ENCODE assay signal across 8 mouse cellular contexts in genomic region chr1:165717711-165718542, GRCm38 (mm10). TPM values are rescaled to one million over a fixed set of nuclear protein-coding genes. Genes with fewer than 3 reads are reported as not detected.
A peak's percentile ranks its signal among the peaks of the same experiment; 100 is the strongest.
DNase-seq lines count a peak whose midpoint lies in the region; ATAC-seq and TF ChIP-seq lines count a peak whose summit lies in the region.

No protein-coding gene starts in this region.

- peak overlapping the region; percentile 29; the same call in 1 of the 2 replicates for H3K4me3 ChIP-seq in heart, embryonic 15.5 days
- no peak overlapping the region for H3K4me3 ChIP-seq in kidney, postnatal 0 days (replicated peaks; ENCODE audit: low read depth, low read length)

- peak overlapping the region; percentile 58 for H3K4me2 ChIP-seq in heart, embryonic 15.5 days
- peak overlapping the region; percentile 34 for H3K4me2 ChIP-seq in kidney, postnatal 0 days (ENCODE audit: low read length)

- ATAC-seq in heart, embryonic 15.5 days (replicated peaks; ENCODE audit: insufficient number of reproducible peaks, insufficient read depth, low FRiP score, low read depth) = peak; percentile 77
- peak; percentile 87 for ATAC-seq in kidney, postnatal 0 days (replicated peaks; ENCODE audit: low FRiP score, low read depth)

- no peak for TF ChIP-seq CTCF in kidney, postnatal 0 days (IDR thresholded peaks at IDR 0.05; ENCODE audit: low read depth)

- peaks cover 24% of the 10 kb centered on the region for H3K4me1 ChIP-seq in heart, embryonic 15.5 days (replicated peaks)
- H3K4me1 ChIP-seq in kidney, postnatal 0 days (replicated peaks; ENCODE audit: insufficient read depth, low read length) = peaks cover 17% of the 10 kb centered on the region

- no peaks in the 10 kb centered on the region for H3K27me3 ChIP-seq in heart, embryonic 15.5 days
- no peaks in the 10 kb centered on the region for H3K27me3 ChIP-seq in kidney, postnatal 0 days (ENCODE audit: insufficient read depth, low read length)

- peak overlapping the region; percentile 29 for H3K9ac ChIP-seq in heart, embryonic 15.5 days
- H3K9ac ChIP-seq in kidney, postnatal 0 days (ENCODE audit: low read depth, low read length) = peak overlapping the region; percentile 23; the same call in 1 of the 2 replicates

- H3K9me3 ChIP-seq in heart, embryonic 15.5 days (replicated peaks) = no peaks in the 10 kb centered on the region
- no peaks in the 10 kb centered on the region for H3K9me3 ChIP-seq in kidney, postnatal 0 days (replicated peaks; ENCODE audit: low read length)

- no peaks in the 10 kb centered on the region for H3K36me3 ChIP-seq in heart, embryonic 15.5 days
- no peaks in the 10 kb centered on the region for H3K36me3 ChIP-seq in kidney, postnatal 0 days (ENCODE audit: insufficient read depth, low read length)

- peak; percentile 73 for DNase-seq in gastrocnemius, adult 18-20 months (ENCODE audit: low spot score)
- DNase-seq in gastrocnemius, postnatal 10 days = no peak
- DNase-seq in brain, adult 2 months (ENCODE audit: low read depth, low spot score) = peak; percentile 46
- DNase-seq in kidney, postnatal 0 days (ENCODE audit: low spot score) = peak; percentile 95
- peak; percentile 89 for DNase-seq in lung, postnatal 25 days (ENCODE audit: low spot score)
- peak; percentile 57 for DNase-seq in testis, postnatal 10 days (ENCODE audit: low spot score)
- no peak for DNase-seq in urinary bladder, postnatal 10 days (ENCODE audit: low spot score)

- 24% methylated on average over 11 of the region's 11 CpGs for WGBS in heart, embryonic 15.5 days
- WGBS in kidney, postnatal 0 days = 17% methylated on average over 11 of the region's 11 CpGs

- H3K27ac ChIP-seq in heart, embryonic 15.5 days = peak overlapping the region; percentile 87
- peak overlapping the region; percentile 97 for H3K27ac ChIP-seq in kidney, postnatal 0 days

RNA-seq across cellular contexts. Expression of gene Rcsd1, which starts 8.4 kb away (rescaled TPM):
- total RNA-seq in gastrocnemius, adult 18-20 months (2021) = 100 to 1,000 TPM in 1 of 2 experiments, 10 to 100 TPM in 1; 89.6 to 103 TPM
- total RNA-seq in gastrocnemius, postnatal 10 days (2021) = 100 to 1,000 TPM; 128 to 138 TPM
- 90.4 and 98.4 TPM in 2 replicates for polyA plus RNA-seq in heart, embryonic 15.5 days (2015; fragmentation: Nextera tagmentation; extraction: Ambion mirVana)
- polyA plus RNA-seq in kidney, postnatal 0 days (2015; fragmentation: Nextera tagmentation; extraction: Ambion mirVana) = 53.7 and 57.5 TPM in 2 replicates

RNA-seq across cellular contexts. Expression of gene Creg1, which starts 45.6 kb away (rescaled TPM):
- 10 to 100 TPM; 54.3 to 62.4 TPM for total RNA-seq in gastrocnemius, adult 18-20 months (2021)
- 10 to 100 TPM; 37.2 to 42.5 TPM for total RNA-seq in gastrocnemius, postnatal 10 days (2021)
- 69.9 and 75.6 TPM in 2 replicates for polyA plus RNA-seq in heart, embryonic 15.5 days (2015; fragmentation: Nextera tagmentation; extraction: Ambion mirVana)
- polyA plus RNA-seq in kidney, postnatal 0 days (2015; fragmentation: Nextera tagmentation; extraction: Ambion mirVana) = 89.9 and 90.2 TPM in 2 replicates

Comparison
In these comparisons a context has a peak if more than half of its experiments do, and no peak if none do; other contexts are left out.
1. DNase-seq: peak in gastrocnemius, adult 18-20 months (single experiment), brain, adult 2 months (single experiment), kidney, postnatal 0 days (single experiment), lung, postnatal 25 days (single experiment) and testis, postnatal 10 days (single experiment); none in gastrocnemius, postnatal 10 days (single experiment) and urinary bladder, postnatal 10 days (single experiment).